Mouse (Mus musculus): Measurements from ENCODE around the gene Slc25a54. TPM values are rescaled to one million over a fixed set of nuclear protein-coding genes. Genes with fewer than 3 reads are reported as not detected.

The Slc25a54 gene
- not detected in 2 replicates for polyA plus RNA-seq (2012; rRNA removed)

DNA sequence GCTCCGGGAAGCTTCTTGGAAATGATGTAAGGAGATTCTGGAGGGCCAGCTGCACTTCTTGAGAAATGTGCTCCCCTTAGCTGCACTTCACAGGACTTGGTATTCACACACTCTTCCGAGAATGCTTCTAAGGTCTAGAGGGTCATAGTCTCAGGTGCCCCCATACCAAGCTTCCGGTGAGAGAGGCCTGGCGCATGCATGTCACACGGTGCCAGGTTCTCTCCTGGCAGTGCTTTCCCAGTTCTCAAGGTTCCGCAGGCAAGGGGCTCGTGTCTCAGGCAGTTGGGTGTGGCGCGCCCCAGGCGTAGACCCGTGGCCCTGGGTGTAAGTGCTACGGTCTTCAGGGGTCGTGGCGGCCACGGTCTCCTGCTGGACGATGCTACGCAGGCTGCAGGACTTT lies at the start of gene Slc25a54:
Gene Slc25a54, plus strand, starts transcription at position 301 of the 400 bp plus-strand sequence.

GRCm38 (mm10) chr3:109122641-109123530 lies 42.6 kb downstream of the Slc25a54 start, which contains the start of gene Slc25a24:
Slc25a24 (plus strand) TSS chr3:109123149.

Other genes starting within 250 kb of the Slc25a54 start
- gene Stxbp3, start 239.9 kb upstream of the Slc25a54 start, polyA plus RNA-seq (2012; rRNA removed) = 14.8 and 18.0 TPM in 2 replicates
- 0.04 and 0.06 TPM in 2 replicates for gene Fndc7, start 190.5 kb upstream of the Slc25a54 start, polyA plus RNA-seq (2012; rRNA removed)
- gene Prpf38b, start 168.7 kb upstream of the Slc25a54 start, polyA plus RNA-seq (2012; rRNA removed) = 91.2 and 95.8 TPM in 2 replicates
- gene Henmt1, start 140.6 kb upstream of the Slc25a54 start, polyA plus RNA-seq (2012; rRNA removed) = 0.84 and 0.98 TPM in 2 replicates
- 0.95 and 1.2 TPM in 2 replicates for gene Gm9857, start 140.0 kb upstream of the Slc25a54 start, polyA plus RNA-seq (2012; rRNA removed)
- gene Fam102b, start 52.9 kb upstream of the Slc25a54 start, polyA plus RNA-seq (2012; rRNA removed) = 19.5 and 22.8 TPM in 2 replicates
- gene Slc25a24, start 42.7 kb downstream of the Slc25a54 start, polyA plus RNA-seq (2012; rRNA removed) = 6.9 and 12.1 TPM in 2 replicates